Mouse (Mus musculus): Measurements from ENCODE around the gene Prl2b1.

The Prl2b1 gene

GRCm38 (mm10) chr13:27390746-27391145 lies at the start of gene Prl2b1:
Prl2b1 (minus strand) TSS chr13:27390846.
- DNase-seq: no peak

DNA sequence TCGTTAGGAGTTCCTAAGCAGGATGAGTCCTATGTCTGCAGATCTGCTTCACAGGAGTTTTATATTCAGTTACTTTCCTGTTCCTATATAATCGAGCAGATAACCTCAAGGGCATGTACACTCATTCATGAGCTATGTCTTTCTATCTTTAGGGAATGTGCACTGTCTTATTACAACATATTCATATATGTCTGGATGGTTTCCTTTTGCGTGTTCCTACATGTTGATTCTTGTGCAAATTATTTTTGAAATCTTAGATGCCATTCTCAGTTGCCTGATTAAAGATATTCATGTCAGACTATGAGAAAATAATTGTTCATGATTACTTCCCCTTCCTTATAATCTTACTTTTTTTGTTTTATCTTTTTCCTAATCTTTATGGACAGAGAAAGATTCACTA lies 47.9 kb upstream of the Prl2b1 start, which contains the start of gene Prl8a6:
Gene Prl8a6, minus strand, starts transcription at position 101 of the 400 bp plus-strand sequence.
- DNase-seq: no peak

- no peak for DNase-seq
Measured at GRCm38 (mm10) chr13:27433159-27433558, 42.5 kb upstream of the Prl2b1 start.

- DNase-seq: no peak
Measured at GRCm38 (mm10) chr13:27413640-27414039, 23.0 kb upstream of the Prl2b1 start.

DNA sequence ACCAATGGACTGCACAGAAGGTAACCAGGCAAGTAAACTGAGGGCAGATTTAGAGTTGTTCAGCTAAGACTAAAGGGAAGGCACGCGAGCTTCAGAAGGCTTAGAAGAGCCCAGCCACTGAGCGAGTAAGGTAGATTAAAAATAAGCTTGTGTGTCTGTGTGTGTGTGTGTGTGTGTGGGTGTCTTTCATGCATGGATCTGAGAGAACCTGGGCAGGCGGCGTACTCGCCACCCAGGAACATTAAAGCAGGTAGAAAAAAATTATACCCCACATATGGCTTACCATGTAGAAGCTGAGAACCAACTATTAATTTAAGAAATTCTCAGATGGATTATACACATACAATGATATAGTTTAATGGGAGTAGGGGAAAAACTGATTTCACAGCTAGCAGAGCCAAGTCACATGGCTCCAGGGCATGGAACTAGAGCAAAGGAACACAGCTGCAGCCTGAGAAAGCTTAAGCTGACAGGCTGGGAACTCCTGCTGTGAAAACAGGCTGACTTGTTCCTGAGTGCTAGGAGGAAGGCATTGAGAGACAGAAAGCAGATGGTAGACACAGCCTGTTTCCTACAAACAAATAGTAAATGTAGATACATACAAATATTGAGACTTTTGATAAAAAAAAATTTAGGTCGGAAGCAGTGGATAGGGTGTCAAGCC lies 8.5 kb upstream of the Prl2b1 start:
- DNase-seq: no peak

- DNase-seq: no peak
Measured at GRCm38 (mm10) chr13:27345373-27345772, 45.3 kb downstream of the Prl2b1 start, which contains the start of gene Prl8a2. Prl8a2 (plus strand) TSS chr13:27345673.

DNA sequence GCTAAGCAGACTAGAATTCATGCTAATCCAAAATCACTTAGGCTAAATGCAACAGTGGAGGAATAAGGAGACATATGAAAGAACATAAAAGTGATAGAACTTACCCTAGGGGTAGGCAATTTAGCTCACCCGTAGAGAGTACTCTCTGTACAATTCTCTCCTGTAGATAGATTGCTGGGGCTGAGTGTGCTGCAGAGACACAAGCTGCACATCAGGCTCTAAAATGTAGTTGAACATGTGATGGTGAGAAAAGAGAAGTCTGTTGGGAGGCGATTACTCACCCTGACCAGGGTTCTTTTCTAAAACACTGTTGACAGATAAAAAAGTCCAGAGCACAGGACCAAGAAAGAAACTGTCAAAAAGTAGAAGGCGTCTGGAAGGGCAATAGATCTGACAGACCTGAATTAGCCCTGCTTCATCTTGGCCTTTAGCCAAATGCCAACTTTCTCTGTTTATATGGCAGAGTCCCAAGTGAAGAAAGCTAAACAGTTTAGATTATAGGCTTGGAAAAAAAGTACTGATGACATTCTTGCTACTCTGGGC lies 47.8 kb downstream of the Prl2b1 start:
- no peak for DNase-seq

DNA sequence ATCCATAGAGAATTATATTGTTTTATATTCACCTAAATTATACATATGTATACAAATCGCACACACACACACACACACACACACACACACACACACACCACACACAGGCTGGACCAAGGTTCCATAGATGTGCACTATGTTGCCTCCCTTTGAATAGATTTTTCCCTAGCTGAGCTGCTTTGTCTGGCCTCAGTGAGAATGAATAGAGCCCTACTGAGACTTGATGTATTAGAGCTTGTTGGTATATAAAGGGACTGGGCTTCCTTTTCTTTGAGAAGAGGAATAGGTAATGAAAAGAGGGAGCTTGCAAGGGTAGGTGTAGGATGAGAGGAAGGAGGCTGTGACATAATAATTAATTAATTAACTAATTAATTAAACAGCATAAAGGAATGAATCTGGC lies 55.7 kb downstream of the Prl2b1 start:
- no peak for DNase-seq
